ENCODE assay signal across 12 mouse cellular contexts in the genomic region with DNA sequence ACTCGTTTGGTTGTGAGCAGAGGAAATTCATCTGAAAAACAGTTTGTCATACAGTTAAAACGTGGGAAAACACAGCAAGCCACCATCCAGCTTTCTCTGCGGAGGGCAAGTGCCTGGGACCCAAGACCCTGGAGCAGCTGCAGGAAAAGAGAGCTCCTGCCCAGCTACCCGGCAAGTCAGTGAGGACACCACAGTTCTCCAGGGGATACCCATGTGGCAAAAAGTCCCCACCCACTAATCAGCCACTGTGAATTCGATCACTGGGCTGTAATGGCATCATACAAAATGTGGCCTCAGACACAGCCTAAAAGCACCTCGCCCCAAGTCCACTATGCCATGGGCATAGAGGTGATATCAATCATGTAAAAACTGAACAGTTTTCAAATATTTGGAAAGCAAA. TPM values are rescaled to one million over a fixed set of nuclear protein-coding genes. Genes with fewer than 3 reads are reported as not detected.
A peak's percentile ranks its signal among the peaks of the same experiment; 100 is the strongest.
DNase-seq lines count a peak whose midpoint lies in the region; ATAC-seq lines count a peak whose summit lies in the region.
"Had no signal": no experiment of that assay in that cellular context is flagged by ENCODE, and none has a peak within 500 bp of the region (broad histone marks: within the 10 kb centered on the region; RNA-seq: fewer than 3 reads in every experiment).

No protein-coding gene starts in this region.

- no peak overlapping the region for H3K27ac ChIP-seq in forebrain, embryonic 11.5 days (ENCODE audit: low read depth, low read length)
- H3K27ac ChIP-seq in forebrain, embryonic 16.5 days (ENCODE audit: low read length), result no peak overlapping the region
- H3K27ac ChIP-seq in lung, embryonic 16.5 days (ENCODE audit: low read length), result no peak overlapping the region
- H3K27ac ChIP-seq in intestine, embryonic 16.5 days (ENCODE audit: low read length), result no peak overlapping the region
- H3K27ac ChIP-seq in stomach, embryonic 14.5 days (ENCODE audit: low read length), result no peak overlapping the region

- H3K9ac ChIP-seq in forebrain, embryonic 11.5 days (ENCODE audit: low read length), result peak overlapping the region; percentile 86
- H3K9ac ChIP-seq in forebrain, embryonic 16.5 days (replicated peaks; ENCODE audit: low read depth, low read length), result no peak overlapping the region
- H3K9ac ChIP-seq in lung, embryonic 16.5 days (ENCODE audit: low read length), result peak overlapping the region; percentile 93
- peak overlapping the region; percentile 56 for H3K9ac ChIP-seq in intestine, embryonic 16.5 days (ENCODE audit: low read depth, low read length)
- no peak overlapping the region for H3K9ac ChIP-seq in stomach, embryonic 14.5 days (replicated peaks; ENCODE audit: low read depth, low read length)

- no peaks in the 10 kb centered on the region for H3K27me3 ChIP-seq in forebrain, embryonic 11.5 days (ENCODE audit: control insufficient read depth, insufficient read depth, low read length)
- H3K27me3 ChIP-seq in forebrain, embryonic 16.5 days (replicated peaks; ENCODE audit: control insufficient read depth, insufficient read depth, low read length), result no peaks in the 10 kb centered on the region
- no peaks in the 10 kb centered on the region for H3K27me3 ChIP-seq in lung, embryonic 16.5 days (ENCODE audit: control insufficient read depth, insufficient read depth, low read depth, low read length)
- H3K27me3 ChIP-seq in intestine, embryonic 16.5 days (replicated peaks; ENCODE audit: control insufficient read depth, insufficient read depth, low read length), result no peaks in the 10 kb centered on the region
- no peaks in the 10 kb centered on the region for H3K27me3 ChIP-seq in stomach, embryonic 14.5 days (ENCODE audit: control insufficient read depth, insufficient read depth, low read length)

- no peak for ATAC-seq in forebrain, embryonic 11.5 days (replicated peaks; ENCODE audit: low FRiP score)
- no peak for ATAC-seq in forebrain, embryonic 16.5 days
- no peak for ATAC-seq in lung, embryonic 16.5 days (ENCODE audit: low read depth)
- no peak for ATAC-seq in intestine, embryonic 16.5 days
- no peak for ATAC-seq in stomach, embryonic 14.5 days (ENCODE audit: insufficient number of reproducible peaks, insufficient read depth, low FRiP score, low read depth)

- peaks cover 4% of the 10 kb centered on the region; the same call in 1 of the 2 replicates for H3K36me3 ChIP-seq in forebrain, embryonic 11.5 days (ENCODE audit: control insufficient read depth, insufficient read depth, low read length)
- peaks cover under 1% of the 10 kb centered on the region; the same call in 1 of the 2 replicates for H3K36me3 ChIP-seq in forebrain, embryonic 16.5 days (ENCODE audit: control insufficient read depth, insufficient read depth)
- peaks cover 20% of the 10 kb centered on the region for H3K36me3 ChIP-seq in lung, embryonic 16.5 days (ENCODE audit: control insufficient read depth, insufficient read depth, low read length)
- H3K36me3 ChIP-seq in intestine, embryonic 16.5 days (ENCODE audit: control insufficient read depth, insufficient read depth, low read length), result peaks cover 7% of the 10 kb centered on the region; the same call in 1 of the 2 replicates
- peaks cover 32% of the 10 kb centered on the region for H3K36me3 ChIP-seq in stomach, embryonic 14.5 days (ENCODE audit: control insufficient read depth, insufficient read depth, low read length)

- peak overlapping the region; percentile 78 for H3K4me3 ChIP-seq in forebrain, embryonic 11.5 days (ENCODE audit: low read depth, low read length)
- no peak overlapping the region for H3K4me3 ChIP-seq in forebrain, embryonic 16.5 days (replicated peaks; ENCODE audit: low read length)
- peak overlapping the region; percentile 92 for H3K4me3 ChIP-seq in lung, embryonic 16.5 days (ENCODE audit: low read length)
- peak overlapping the region; percentile 88 for H3K4me3 ChIP-seq in intestine, embryonic 16.5 days (ENCODE audit: low read length)
- peak overlapping the region; percentile 88; the same call in 1 of the 2 replicates for H3K4me3 ChIP-seq in stomach, embryonic 14.5 days (ENCODE audit: low read depth, low read length)

- no peaks in the 10 kb centered on the region for H3K4me1 ChIP-seq in forebrain, embryonic 11.5 days (replicated peaks; ENCODE audit: control insufficient read depth, insufficient read depth, low read length)
- peaks cover 13% of the 10 kb centered on the region for H3K4me1 ChIP-seq in forebrain, embryonic 16.5 days (replicated peaks; ENCODE audit: control insufficient read depth, insufficient read depth, low read length)
- H3K4me1 ChIP-seq in lung, embryonic 16.5 days (replicated peaks; ENCODE audit: control insufficient read depth, insufficient read depth, low read length), result peaks cover 11% of the 10 kb centered on the region
- H3K4me1 ChIP-seq in intestine, embryonic 16.5 days (ENCODE audit: control insufficient read depth, insufficient read depth, low read length), result peaks cover 12% of the 10 kb centered on the region
- H3K4me1 ChIP-seq in stomach, embryonic 14.5 days (ENCODE audit: control insufficient read depth, insufficient read depth, low read length), result no peaks in the 10 kb centered on the region

- peak overlapping the region; percentile 52 for H3K4me2 ChIP-seq in forebrain, embryonic 11.5 days (ENCODE audit: low read depth, low read length, severe bottlenecking)
- H3K4me2 ChIP-seq in forebrain, embryonic 16.5 days (ENCODE audit: low read length), result no peak overlapping the region
- peak overlapping the region; percentile 74 for H3K4me2 ChIP-seq in lung, embryonic 16.5 days (ENCODE audit: low read depth, low read length)
- H3K4me2 ChIP-seq in intestine, embryonic 16.5 days (ENCODE audit: low read depth, low read length), result peak overlapping the region; percentile 81
- H3K4me2 ChIP-seq in stomach, embryonic 14.5 days (replicated peaks; ENCODE audit: low read depth, low read length), result peak overlapping the region; percentile 75

- H3K9me3 ChIP-seq in forebrain, embryonic 11.5 days (ENCODE audit: control insufficient read depth, low read length), result no peaks in the 10 kb centered on the region
- H3K9me3 ChIP-seq in forebrain, embryonic 16.5 days (ENCODE audit: control insufficient read depth, low read length), result no peaks in the 10 kb centered on the region
- H3K9me3 ChIP-seq in lung, embryonic 16.5 days (ENCODE audit: control insufficient read depth, low read length), result no peaks in the 10 kb centered on the region
- no peaks in the 10 kb centered on the region for H3K9me3 ChIP-seq in intestine, embryonic 16.5 days (ENCODE audit: control insufficient read depth, low read length)
- no peaks in the 10 kb centered on the region for H3K9me3 ChIP-seq in stomach, embryonic 14.5 days (ENCODE audit: control insufficient read depth, low read depth, low read length)

- 83% methylated on average over 6 of the region's 6 CpGs for WGBS in forebrain, embryonic 11.5 days
- WGBS in forebrain, embryonic 16.5 days, result 76% methylated on average over 6 of the region's 6 CpGs
- 69% methylated on average over 6 of the region's 6 CpGs for WGBS in lung, embryonic 16.5 days
- 71% methylated on average over 6 of the region's 6 CpGs for WGBS in intestine, embryonic 16.5 days
- 64% methylated on average over 6 of the region's 6 CpGs for WGBS in stomach, embryonic 14.5 days

- DNase-seq in forebrain, embryonic 11.5 days (ENCODE audit: low spot score), result no peak
- no peak for DNase-seq in lung, postnatal 10 days
- DNase-seq in left cerebral cortex, adult 8-10 months (ENCODE audit: low spot score in 2 of 2), result no peak
- no peak for DNase-seq in frontal cortex, postnatal 10 days (ENCODE audit: low spot score in 2 of 2)
- DNase-seq: cerebellum, adult 2 months; thymus, adult 2 months had no signal

RNA-seq across cellular contexts. Expression of a gene that starts 1.7 kb away (rescaled TPM):
- polyA plus RNA-seq in forebrain, embryonic 11.5 days (2014; fragmentation: Nextera tagmentation; extraction: Ambion mirVana), result 303 and 309 TPM in 2 replicates
- polyA plus RNA-seq in forebrain, embryonic 16.5 days (2015; fragmentation: Nextera tagmentation; extraction: Ambion mirVana), result 84.3 and 95.4 TPM in 2 replicates
- 270 and 275 TPM in 2 replicates for polyA plus RNA-seq in lung, embryonic 16.5 days (2015; fragmentation: Nextera tagmentation; extraction: Ambion mirVana)
- 224 and 260 TPM in 2 replicates for polyA plus RNA-seq in intestine, embryonic 16.5 days (2015; fragmentation: Nextera tagmentation; extraction: Ambion mirVana)
- 259 and 272 TPM in 2 replicates for polyA plus RNA-seq in stomach, embryonic 14.5 days (2014; fragmentation: Nextera tagmentation; extraction: Ambion mirVana)
- 1 to 10 TPM; 2.1 to 4.6 (median 2.9) TPM for total RNA-seq in left cerebral cortex, adult 8-10 months (2022)

RNA-seq across cellular contexts. Expression of a gene that starts 33.3 kb away (rescaled TPM):
- polyA plus RNA-seq in forebrain, embryonic 11.5 days (2014; fragmentation: Nextera tagmentation; extraction: Ambion mirVana), result 17.2 and 19.8 TPM in 2 replicates
- 8.1 and 10.1 TPM in 2 replicates for polyA plus RNA-seq in forebrain, embryonic 16.5 days (2015; fragmentation: Nextera tagmentation; extraction: Ambion mirVana)
- 0.09 and 0.10 TPM in 2 replicates for polyA plus RNA-seq in lung, embryonic 16.5 days (2015; fragmentation: Nextera tagmentation; extraction: Ambion mirVana)
- 0.40 and 0.56 TPM in 2 replicates for polyA plus RNA-seq in intestine, embryonic 16.5 days (2015; fragmentation: Nextera tagmentation; extraction: Ambion mirVana)
- 0.19 and 0.34 TPM in 2 replicates for polyA plus RNA-seq in stomach, embryonic 14.5 days (2014; fragmentation: Nextera tagmentation; extraction: Ambion mirVana)
- 10 to 100 TPM; 12.2 to 14.9 (median 12.7) TPM for total RNA-seq in left cerebral cortex, adult 8-10 months (2022)

RNA-seq across cellular contexts. Expression of a gene that starts 34.2 kb away (rescaled TPM):
- polyA plus RNA-seq in forebrain, embryonic 11.5 days (2014; fragmentation: Nextera tagmentation; extraction: Ambion mirVana), result 3.6 and 4.7 TPM in 2 replicates
- polyA plus RNA-seq in forebrain, embryonic 16.5 days (2015; fragmentation: Nextera tagmentation; extraction: Ambion mirVana), result 2.8 TPM in 2 replicates
- polyA plus RNA-seq in lung, embryonic 16.5 days (2015; fragmentation: Nextera tagmentation; extraction: Ambion mirVana), result not detected in 2 replicates
- polyA plus RNA-seq in intestine, embryonic 16.5 days (2015; fragmentation: Nextera tagmentation; extraction: Ambion mirVana), result not detected in 2 replicates
- polyA plus RNA-seq in stomach, embryonic 14.5 days (2014; fragmentation: Nextera tagmentation; extraction: Ambion mirVana), result not detected in 2 replicates
- total RNA-seq in left cerebral cortex, adult 8-10 months (2022), result 1 to 10 TPM; 1.1 to 2.1 (median 1.4) TPM
- polyA plus RNA-seq: gonadal fat pad, adult 2 months; thymus, adult 2 months had no signal

RNA-seq across cellular contexts. Expression of a gene that starts 58.8 kb away (rescaled TPM):
- polyA plus RNA-seq in forebrain, embryonic 11.5 days (2014; fragmentation: Nextera tagmentation; extraction: Ambion mirVana), result not detected in 2 replicates
- 0.23 TPM in 1 of 2 replicates, not detected in the other for polyA plus RNA-seq in forebrain, embryonic 16.5 days (2015; fragmentation: Nextera tagmentation; extraction: Ambion mirVana)
- 0.24 and 0.53 TPM in 2 replicates for polyA plus RNA-seq in lung, embryonic 16.5 days (2015; fragmentation: Nextera tagmentation; extraction: Ambion mirVana)
- polyA plus RNA-seq in intestine, embryonic 16.5 days (2015; fragmentation: Nextera tagmentation; extraction: Ambion mirVana), result 0.16 and 0.18 TPM in 2 replicates
- not detected in 2 replicates for polyA plus RNA-seq in stomach, embryonic 14.5 days (2014; fragmentation: Nextera tagmentation; extraction: Ambion mirVana)
- not detected for total RNA-seq in left cerebral cortex, adult 8-10 months (2022)
- total RNA-seq: left cerebral cortex, postnatal 14 days had no signal
- polyA plus RNA-seq: cerebellum, adult 2 months had no signal

Comparison
In these comparisons a context has a peak if more than half of its experiments do, and no peak if none do; other contexts are left out.
1. H3K9ac ChIP-seq: peak in forebrain, embryonic 11.5 days (single experiment), lung, embryonic 16.5 days (single experiment) and intestine, embryonic 16.5 days (single experiment); none in forebrain, embryonic 16.5 days (single experiment) and stomach, embryonic 14.5 days (single experiment).